Mouse (Mus musculus): Measurements from ENCODE around the gene Lat. TPM values are rescaled to one million over a fixed set of nuclear protein-coding genes. Genes with fewer than 3 reads are reported as not detected.
"Not testable (repeated sequence)": the region's sequence is repeated elsewhere in the genome, so short reads cannot be mapped to it uniquely, and the experiment has no call there.

Gene Lat
- total RNA-seq, 2 experiments from 2014 or later = 0.33 TPM; not detected in 1

GRCm38 (mm10) chr7:126339521-126339971 is 29.8 kb downstream of the Lat start:
- intact Hi-C loops (cut with DNase I) = no loop called here
- no peak for DNase-seq

GRCm38 (mm10) chr7:126338906-126339305 is 30.5 kb downstream of the Lat start:
- DNase-seq = no peak
- intact Hi-C loops (cut with DNase I) = no loop called here

DNA sequence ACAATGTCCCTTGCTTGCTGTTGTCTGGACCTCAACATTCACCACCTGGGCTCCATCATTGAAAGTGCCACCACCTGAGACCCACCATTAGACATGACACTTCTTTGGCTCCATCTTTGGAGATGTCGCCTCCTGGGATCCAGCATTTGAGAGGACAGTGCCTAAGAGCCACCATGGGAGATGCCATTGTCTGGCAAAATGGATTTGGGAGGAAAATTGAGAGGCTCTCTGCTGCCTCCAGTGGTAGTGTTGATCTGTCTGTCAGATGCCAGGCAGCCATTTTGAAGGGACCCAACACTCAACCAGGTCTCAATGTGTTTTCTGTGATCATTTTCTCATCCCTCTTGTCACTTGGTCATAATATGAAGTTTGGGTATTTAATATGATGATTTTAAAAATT is 33.8 kb downstream of the Lat start:
- intact Hi-C loops (cut with DNase I) = no loop called here

DNA sequence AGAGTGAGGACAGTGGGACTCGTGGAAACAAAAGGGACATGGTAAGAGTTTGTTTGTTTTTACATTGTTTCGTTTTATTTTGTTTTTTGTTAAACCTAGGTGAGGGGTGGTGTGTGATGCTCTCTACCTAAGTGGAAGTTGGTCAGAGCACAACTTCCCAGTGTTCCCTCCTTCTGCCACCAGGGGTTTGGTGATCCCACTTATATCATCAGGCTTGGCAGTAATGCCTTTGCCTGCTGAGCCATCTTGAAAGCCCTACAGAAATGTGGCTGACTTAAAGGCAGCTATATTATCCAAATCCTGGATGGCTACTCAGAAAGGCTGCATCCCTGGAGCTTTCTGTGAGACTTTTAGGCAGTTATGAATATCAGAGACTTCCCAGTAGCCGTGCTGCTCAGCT is 36.7 kb downstream of the Lat start:
- DNase-seq = no peak
- intact Hi-C loops (cut with DNase I) = no loop called here

More for the DNA sequence above, 33.8 kb downstream of the Lat start:
- DNase-seq = no peak

DNA sequence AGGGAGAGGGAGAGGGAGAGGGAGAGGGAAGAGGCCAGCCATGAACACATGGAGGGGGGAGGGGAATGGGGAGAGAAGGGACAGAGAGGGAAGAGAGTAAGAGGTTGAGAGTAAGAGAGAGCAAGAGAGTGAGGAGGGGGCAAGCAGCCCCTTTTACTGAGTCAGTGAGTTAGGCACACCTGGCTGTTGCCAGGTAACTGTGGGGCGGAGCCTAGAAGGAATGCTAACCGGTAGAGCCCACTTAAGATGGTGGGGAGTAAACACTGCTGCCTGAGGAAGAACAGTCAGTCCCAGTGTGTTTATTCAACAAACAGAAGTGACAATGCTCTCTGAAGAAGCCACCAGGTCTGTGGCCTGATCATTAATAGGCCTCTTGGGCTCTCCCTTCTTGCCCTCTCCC is 38.7 kb downstream of the Lat start:
- intact Hi-C loops (cut with DNase I) = no loop called here

GRCm38 (mm10) chr7:126329907-126330645 is 39.3 kb downstream of the Lat start:
- no peak for DNase-seq
- intact Hi-C loops (cut with DNase I) = no loop called here

More for the DNA sequence above, 38.7 kb downstream of the Lat start:
- no peak for DNase-seq

GRCm38 (mm10) chr7:126328848-126329247 is 40.5 kb downstream of the Lat start:
- intact Hi-C loops (cut with DNase I); DNase-seq: not testable (repeated sequence)

DNA sequence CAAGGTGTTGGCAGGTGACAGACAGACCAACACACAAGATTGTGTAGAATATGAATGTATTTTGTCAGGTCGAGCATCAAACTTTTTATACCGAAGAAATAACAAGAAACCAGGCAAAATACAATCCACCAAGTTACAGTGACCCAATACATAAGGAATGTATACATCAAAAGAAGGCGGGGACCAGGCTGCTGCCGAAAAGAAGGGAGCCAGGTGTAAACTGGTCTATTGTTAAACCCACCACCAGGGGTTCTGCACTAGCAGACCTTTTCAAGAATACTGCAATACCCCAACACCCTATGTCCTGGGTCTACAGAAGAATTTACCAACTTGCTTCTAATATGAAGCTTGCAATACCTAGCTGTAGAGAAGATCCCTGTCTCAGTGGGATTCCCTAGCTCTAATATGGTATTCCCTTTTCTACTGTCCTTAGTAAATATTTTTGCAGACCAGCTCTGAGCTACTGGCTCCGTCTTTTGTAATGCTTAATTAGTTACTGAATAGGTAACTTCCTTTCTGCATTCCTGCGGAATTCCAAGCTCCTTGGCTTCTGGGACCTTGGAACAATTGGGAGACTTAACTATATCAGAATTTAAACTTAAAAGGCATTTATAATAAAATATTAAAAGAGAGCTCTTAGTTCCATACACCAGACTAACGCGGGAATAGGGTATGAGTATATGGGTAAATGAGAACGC is 43.6 kb downstream of the Lat start:
- not testable (repeated sequence) for DNase-seq
- intact Hi-C loops (cut with DNase I) = loop anchor here (2.0 kb wide), 1 partner anchor 199 kb away; no protein-coding TSS in a partner anchor

DNA sequence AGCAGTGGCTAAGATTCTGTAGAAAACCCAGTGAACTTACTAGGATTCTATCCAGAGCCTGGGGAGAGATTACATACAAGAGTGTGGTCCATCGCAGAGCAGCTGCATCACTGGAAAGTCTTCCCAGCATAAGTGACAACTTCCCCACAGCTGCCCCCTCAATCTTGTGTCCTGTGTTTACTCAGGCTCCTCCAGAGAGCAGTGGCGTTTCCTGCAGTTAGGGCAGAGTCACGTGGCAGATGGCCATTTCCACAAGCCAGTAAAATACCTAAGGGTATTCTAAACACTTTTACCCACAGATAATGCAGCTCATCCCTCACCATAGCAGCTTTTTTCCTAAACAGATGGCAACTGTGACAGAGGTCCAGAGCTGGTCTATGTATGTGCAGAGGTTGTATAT is 44.6 kb downstream of the Lat start:
- intact Hi-C loops (cut with DNase I) = loop anchor here (2.0 kb wide), 1 partner anchor 200 kb away; no protein-coding TSS in a partner anchor
- no peak for DNase-seq

- peak; percentile 74 to 84 for DNase-seq
- intact Hi-C loops (cut with DNase I) = loop anchor here (1.0 to 2.0 kb wide), 3 partner anchors 54 to 205 kb away; partner anchors contain the start of gene Spns1
Measured at GRCm38 (mm10) chr7:126323729-126324128, 45.6 kb downstream of the Lat start.

DNA sequence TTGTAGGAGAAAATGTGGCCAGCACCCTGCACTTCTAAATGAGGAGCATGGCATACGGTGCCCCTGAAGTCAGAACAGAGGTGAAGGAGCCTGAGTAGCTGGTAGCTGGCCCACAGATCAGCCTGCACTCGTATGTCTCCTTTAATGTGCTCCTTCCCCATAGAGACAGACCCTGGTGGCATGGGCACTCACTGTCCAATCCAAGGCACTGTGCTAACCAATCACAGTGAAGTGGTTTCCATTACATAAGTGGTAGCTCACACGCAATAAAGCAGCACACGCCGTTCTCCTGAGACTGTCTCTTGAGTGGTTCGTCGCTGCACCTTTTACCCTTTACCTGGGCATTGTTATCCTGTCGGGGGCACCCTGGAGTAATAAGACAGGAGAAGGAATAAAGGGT is 55.1 kb downstream of the Lat start:
- intact Hi-C loops (cut with DNase I) = no loop called here
- DNase-seq = no peak

Small RNAs within 50 kb of the gene (microRNA-seq; reads per million reads assigned to microRNA genes)
- 0 reads per million in 2 experiments for gene Mir7058 (ENCODE audit: borderline number of aligned reads in 2 of 2)

Other genes starting within 250 kb of the Lat start
- gene Xpo6, start 169.1 kb downstream of the Lat start, total RNA-seq (2021) = 10 to 100 TPM; 20.9 to 23.6 TPM
- gene Sbk1, start 97.0 kb downstream of the Lat start, total RNA-seq (2021) = 10 to 100 TPM; 76.8 to 94.9 TPM
- 10 to 100 TPM; 31.5 to 33.1 TPM for gene Spns1, start 7.9 kb upstream of the Lat start, total RNA-seq (2021)
- gene Nfatc2ip, start 27.2 kb upstream of the Lat start, total RNA-seq (2021) = 1 to 10 TPM; 3.9 to 4.6 TPM
- 1 to 10 TPM in 1 of 2 experiments, under 1 TPM in 1; 0.44 to 1.5 TPM for gene Cd19, start 45.3 kb upstream of the Lat start, total RNA-seq (2021)
- gene Rabep2, start 59.2 kb upstream of the Lat start, total RNA-seq (2021) = 1 to 10 TPM; 7.5 to 9.0 TPM
- 1 to 10 TPM; 1.1 to 1.2 TPM for gene Atp2a1, start 93.5 kb upstream of the Lat start, total RNA-seq (2021)
- gene Sh2b1, start 105.9 kb upstream of the Lat start, total RNA-seq (2021) = 10 to 100 TPM; 40.0 to 42.2 TPM
- gene Tufm, start 117.8 kb upstream of the Lat start, total RNA-seq (2021) = 100 to 1,000 TPM; 287 to 327 TPM
- gene Atxn2l, start 133.9 kb upstream of the Lat start, total RNA-seq (2021) = 10 to 100 TPM; 37.1 to 37.9 TPM
- gene Eif3c, start 196.8 kb upstream of the Lat start, total RNA-seq (2021) = 100 to 1,000 TPM; 156 to 157 TPM
- under 1 TPM; 0.41 to 0.53 TPM for gene Apobr, start 215.4 kb upstream of the Lat start, total RNA-seq (2021)
- 10 to 100 TPM; 14.8 to 16.3 TPM for gene Cln3, start 216.2 kb upstream of the Lat start, total RNA-seq (2021)
- not detected for gene Il27, start 225.4 kb upstream of the Lat start, total RNA-seq (2021)

All from heart, postnatal 36 days (tissue).